Mouse (Mus musculus) CH12F3 (cell line): ENCODE results near the gene Sod2.
"Not testable (repeated sequence)": the region's sequence is repeated elsewhere in the genome, so short reads cannot be mapped to it uniquely, and the experiment has no call there.

ENCODE experiments used
- in situ Hi-C: fragments of 300-500 bp; cut with MboI; formaldehyde crosslinking; loops from 2 replicates; pipeline ENCODE4 v1.14.3; 2020; ENCODE audit warnings: low sequenced_read_pairs

Gene Sod2

DNA sequence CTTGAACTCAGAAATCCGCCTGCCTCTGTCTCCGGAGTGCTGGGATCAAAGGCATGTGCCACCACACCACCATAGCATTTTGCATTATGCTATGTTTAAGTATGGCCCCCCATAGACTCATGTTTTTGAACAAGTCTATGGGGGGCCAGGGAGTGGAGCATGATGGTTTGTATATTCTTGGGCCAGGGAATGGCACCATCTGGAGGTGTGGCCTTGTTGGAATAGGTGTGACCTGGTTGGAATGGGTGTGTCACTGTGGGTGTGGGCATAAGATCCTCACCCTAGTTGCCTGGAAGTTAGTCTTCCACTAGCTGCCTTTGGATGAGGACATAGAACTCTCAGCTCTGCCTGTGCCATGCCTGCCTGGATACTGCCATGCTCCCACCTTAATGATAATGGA is at the start of gene Sod2:
Gene Sod2 (plus strand): TSS at position 301 of the 400 bp plus-strand sequence.
- in situ Hi-C loops, result not testable (repeated sequence)

GRCm38 (mm10) chr17:12959377-12959776 is 47.3 kb upstream of the Sod2 start:
- in situ Hi-C loops, result not testable (repeated sequence)

GRCm38 (mm10) chr17:12960331-12960873 is 46.2 kb upstream of the Sod2 start, which contains the start of gene Acat2:
Acat2 (minus strand) TSS chr17:12960747.
- in situ Hi-C loops, result no loop called here

- in situ Hi-C loops, result no loop called here
Measured at GRCm38 (mm10) chr17:12963476-12963875, 43.2 kb upstream of the Sod2 start.

DNA sequence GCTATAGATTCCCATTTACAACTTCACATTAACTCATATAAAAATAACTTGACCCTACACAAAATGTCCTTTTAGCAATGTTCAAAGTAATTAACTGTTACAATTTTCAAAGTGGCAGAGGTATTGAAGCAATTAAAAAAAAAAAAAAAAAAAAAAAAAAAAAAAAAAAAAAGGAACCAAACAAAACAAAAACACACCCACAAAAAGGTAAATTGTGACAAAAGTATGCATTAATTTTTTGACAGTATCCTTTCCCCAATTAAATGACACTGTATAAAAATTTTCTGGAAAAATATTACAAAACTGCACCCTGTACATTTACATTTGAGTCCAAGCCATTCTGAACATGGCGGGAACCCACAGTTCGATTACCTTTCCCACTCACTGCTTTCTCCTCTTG is 39.5 kb upstream of the Sod2 start:
- in situ Hi-C loops, result no loop called here

GRCm38 (mm10) chr17:12973851-12974250 is 32.8 kb upstream of the Sod2 start:
- in situ Hi-C loops, result no loop called here

DNA sequence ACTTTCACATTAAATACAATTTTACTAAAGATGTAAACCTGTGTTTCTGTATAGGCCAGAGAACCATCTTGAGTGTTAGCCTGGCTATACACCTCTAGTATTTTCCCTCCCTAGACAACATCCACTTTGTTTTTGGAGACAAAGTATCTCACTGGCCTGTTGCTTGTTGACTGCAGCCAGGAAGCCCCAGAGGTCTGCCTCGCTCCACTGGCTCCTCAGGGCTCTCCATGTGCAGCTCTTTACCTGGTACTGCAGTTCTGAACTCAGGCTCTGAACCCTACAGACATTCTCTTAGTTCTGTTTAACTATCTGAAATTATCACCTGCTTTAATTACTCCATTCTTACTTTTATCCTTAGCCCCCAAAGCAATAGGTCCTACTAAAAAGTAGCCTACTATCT is 28.1 kb upstream of the Sod2 start:
- in situ Hi-C loops, result no loop called here

DNA sequence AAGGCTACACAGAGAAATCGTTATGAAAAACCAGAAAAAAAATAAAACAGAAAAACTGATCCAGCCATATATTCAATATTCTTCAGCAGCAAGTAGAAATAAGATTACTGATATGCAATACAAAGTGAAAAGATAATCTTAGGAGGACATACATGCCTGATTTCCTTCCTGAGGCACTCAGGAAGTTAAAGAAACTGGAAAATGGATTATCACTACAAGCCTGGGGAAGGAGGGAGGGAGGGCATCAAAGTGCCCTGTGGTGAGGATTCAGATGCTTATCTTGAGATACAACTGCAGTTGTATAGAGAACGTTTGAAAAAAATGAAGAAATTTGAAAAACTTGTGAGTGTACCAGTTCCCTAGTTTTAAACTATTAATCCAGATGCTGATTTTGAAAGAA is 22.7 kb upstream of the Sod2 start:
- in situ Hi-C loops, result no loop called here

DNA sequence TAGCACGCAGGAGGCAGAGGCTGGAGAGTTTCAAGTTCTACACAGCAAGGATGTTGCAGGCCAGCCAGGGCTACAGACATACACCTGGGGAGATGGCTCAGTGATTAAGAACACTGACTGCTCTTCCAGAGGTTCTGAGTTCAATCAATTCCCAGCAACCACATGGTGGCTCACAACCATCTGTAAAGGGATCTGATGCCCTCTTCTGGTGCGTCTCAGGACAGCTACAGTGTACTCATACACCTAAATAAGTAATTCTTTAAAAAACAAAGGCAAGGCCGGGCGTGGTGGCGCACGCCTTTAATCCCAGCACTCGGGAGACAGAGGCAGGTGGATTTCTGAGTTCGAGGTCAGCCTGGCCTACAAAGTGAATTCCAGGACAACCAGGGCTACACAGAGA is 18.6 kb upstream of the Sod2 start:
- in situ Hi-C loops, result not testable (repeated sequence)

- in situ Hi-C loops, result no loop called here
Measured at GRCm38 (mm10) chr17:12990567-12991145, 16.0 kb upstream of the Sod2 start.

DNA sequence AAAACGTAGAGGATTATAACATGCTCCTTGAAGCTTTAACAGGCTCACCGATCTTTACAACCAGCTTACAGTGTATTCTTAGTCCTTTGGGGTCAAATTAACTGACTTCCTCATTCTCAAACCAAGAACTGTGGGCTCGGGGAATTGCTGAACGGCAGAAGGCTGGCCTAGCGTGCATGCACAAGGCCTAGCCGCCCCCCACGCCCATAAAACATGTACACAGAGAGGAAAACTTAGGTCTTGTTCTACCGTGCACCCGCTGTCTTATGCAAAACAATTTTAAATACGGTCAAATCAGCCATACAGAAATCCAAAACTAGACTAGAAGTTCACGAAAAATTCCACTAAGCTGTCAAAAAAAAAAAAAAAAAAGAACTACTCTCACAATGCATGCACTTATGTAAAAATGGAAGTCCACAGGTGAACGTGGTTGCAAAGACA is 15.4 kb upstream of the Sod2 start:
- in situ Hi-C loops, result no loop called here

DNA sequence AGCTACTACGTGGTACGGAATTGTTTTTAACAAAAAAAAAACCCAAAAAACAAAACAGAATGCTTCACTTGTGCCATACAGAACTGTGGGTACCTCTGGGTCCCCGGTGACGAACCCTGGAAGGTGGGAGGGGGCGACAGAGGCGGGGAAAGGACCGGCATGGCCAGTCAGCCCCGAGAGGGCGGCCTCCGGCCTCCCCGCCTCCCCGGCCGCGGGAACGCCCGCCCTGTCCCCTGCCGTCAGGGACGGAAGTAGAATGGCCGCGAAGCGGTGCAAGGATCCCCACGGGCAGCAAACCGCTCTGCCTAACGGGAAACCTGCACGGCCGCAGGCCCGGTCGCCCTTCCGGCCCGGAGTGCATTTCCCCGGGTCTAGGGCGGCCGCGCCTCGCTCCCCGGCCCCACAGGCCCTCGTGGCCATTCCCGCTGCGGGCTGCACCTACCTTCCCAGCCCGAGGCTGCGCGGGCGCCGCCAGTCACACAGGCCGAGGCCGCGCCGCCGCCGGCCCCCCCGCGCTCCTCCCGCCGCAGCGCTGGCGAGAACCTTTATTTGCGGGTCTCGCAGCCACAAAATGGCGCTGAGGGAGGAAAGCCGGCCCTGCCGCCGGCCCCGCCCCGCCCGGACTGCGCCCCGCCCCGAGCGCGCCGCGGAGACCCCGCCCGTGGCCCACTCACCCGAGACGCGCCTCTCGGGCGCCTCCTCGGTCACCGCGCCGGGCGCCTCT is 14.8 kb upstream of the Sod2 start:
- in situ Hi-C loops, result no loop called here

GRCm38 (mm10) chr17:12992470-12992991 is 14.1 kb upstream of the Sod2 start:
- in situ Hi-C loops, result no loop called here

- in situ Hi-C loops, result no loop called here
Measured at GRCm38 (mm10) chr17:12994069-12994468, 12.6 kb upstream of the Sod2 start, which contains the start of gene Wtap. Wtap (minus strand) TSS chr17:12994169.

DNA sequence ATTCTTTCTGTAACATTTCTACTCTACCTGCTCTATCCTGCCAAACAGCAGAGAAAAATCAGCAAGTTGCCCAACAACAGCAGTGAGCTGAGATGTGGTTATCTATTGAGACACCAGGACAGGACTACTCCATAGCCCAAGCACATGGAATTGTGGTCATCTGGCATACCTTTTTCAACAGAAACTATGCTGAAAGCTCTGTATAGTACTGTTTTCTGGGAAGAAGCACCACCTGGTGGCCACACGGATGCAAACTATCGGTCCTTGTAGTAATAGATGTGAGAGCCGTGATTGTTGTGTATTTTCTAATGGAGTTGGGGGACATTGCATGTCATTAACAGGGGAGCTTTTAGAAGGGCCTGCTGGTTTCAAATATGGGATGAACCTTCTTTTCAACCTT is 10.3 kb upstream of the Sod2 start:
- in situ Hi-C loops, result no loop called here

DNA sequence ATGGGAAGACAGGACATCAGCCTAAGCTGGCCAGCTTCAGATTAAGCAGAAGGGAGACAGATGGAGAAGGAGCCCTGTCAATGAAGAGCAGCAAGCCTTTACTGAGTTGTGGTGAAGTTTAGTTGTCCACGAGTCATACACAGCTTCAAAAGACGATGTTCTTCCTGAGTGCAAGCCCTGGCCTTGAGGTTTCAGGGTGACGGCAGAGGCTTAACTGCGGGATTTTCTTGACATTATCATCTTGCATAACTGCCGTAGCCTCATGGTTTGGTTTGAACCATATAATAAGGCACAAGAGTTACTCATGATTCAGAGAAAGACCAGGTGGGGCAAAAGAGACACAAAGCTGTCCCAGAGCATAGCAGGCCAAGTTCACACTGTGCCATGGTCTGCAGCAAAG is 8.8 kb upstream of the Sod2 start:
- in situ Hi-C loops, result no loop called here

- in situ Hi-C loops, result no loop called here
Measured at GRCm38 (mm10) chr17:12999069-12999468, 7.6 kb upstream of the Sod2 start.

GRCm38 (mm10) chr17:13002243-13002642 is 4.4 kb upstream of the Sod2 start:
- in situ Hi-C loops, result not testable (repeated sequence)

DNA sequence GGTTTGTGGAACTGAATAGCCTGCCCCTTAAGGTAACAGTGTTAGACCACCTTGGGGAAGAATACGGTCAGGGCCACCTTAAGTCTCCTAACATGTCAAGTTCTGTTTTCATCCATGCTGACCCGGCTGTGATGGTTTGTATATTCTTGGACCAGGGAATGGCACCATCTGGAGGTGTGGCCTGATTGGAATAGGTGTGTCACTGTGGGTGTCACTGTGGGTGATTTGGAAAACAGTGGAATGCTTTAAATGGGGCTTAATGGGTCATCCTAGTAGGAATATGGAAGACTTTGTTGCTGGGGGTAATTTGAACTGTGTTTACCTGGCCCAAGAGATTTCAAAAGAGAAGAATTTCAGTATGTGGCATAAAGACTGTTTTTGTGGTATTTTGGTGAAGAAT is 2.2 kb upstream of the Sod2 start:
- in situ Hi-C loops, result not testable (repeated sequence)

DNA sequence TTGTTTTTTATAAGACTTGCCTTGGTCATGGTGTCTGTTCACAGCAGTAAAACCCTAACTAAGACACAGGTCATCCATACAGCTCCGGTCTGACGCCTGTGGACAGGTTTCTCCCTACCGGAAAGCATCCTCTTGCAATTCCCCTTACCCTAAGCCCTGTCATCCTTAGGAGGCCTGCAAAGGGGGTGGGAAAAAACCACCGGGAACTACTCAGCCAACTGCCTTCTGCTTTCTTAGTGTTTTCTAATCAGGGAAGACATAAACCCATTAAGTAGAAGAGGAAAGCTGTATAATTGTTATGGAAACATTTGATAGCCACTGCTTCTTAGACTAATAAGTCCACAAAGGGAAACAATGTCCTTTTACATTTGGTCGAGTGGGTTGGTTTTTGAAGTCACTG is 338 bp downstream of the Sod2 start:
- in situ Hi-C loops, result no loop called here

- in situ Hi-C loops, result no loop called here
Measured at GRCm38 (mm10) chr17:13007730-13008425, 1.2 kb downstream of the Sod2 start.
